2 mouse cellular contexts compared by ENCODE assay signal in the genomic region with DNA sequence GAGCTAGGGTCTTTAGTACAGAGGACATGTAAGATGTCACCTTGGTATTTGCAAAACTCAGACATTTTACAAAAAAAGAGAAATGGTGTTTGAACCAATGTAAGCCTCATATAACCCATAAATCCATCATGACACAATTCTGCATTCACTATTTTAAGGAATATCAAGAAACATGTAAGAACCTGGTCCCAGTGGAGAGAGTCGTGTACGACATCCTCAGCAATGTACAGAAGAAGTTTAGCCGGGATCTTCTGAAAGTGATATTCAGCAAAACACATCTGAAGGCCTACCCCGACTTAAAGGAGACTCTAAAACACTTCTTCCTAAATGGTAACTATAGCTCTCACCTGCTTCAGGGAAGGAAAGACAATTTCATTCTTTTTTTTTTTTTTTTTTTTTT.
DNase-seq lines count a peak whose midpoint lies in the region.

No protein-coding gene starts in this region.

- peak; percentile 94 for DNase-seq in heart, adult 11 months
- DNase-seq in kidney, postnatal 25 days = peak; percentile 10 to 36
